Mouse (Mus musculus): ENCODE measurements around the gene Acsm5.

Acsm5 gene

DNA sequence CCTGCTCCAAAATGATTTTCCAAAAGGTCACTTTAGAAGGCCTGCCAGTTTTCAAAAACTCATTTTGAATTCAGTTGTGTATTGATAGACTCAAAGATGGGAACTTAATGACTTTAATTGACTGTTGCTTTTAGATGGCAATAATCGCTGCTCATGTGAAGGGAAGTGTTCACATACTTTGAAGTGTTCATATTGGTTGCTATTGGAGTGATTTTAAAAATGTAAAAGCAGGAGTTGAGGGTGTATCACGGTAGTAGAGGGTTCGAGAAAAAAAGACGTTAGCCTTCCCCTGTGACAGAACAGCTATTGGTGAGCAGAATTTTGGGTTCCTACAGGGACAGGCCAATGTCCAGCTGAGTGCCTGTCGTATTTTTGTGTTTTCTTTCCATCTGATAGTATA, at the start of gene Acsm5:
Gene Acsm5, plus strand, starts transcription at position 301 of the 400 bp plus-strand sequence.
- no peak for DNase-seq

DNA sequence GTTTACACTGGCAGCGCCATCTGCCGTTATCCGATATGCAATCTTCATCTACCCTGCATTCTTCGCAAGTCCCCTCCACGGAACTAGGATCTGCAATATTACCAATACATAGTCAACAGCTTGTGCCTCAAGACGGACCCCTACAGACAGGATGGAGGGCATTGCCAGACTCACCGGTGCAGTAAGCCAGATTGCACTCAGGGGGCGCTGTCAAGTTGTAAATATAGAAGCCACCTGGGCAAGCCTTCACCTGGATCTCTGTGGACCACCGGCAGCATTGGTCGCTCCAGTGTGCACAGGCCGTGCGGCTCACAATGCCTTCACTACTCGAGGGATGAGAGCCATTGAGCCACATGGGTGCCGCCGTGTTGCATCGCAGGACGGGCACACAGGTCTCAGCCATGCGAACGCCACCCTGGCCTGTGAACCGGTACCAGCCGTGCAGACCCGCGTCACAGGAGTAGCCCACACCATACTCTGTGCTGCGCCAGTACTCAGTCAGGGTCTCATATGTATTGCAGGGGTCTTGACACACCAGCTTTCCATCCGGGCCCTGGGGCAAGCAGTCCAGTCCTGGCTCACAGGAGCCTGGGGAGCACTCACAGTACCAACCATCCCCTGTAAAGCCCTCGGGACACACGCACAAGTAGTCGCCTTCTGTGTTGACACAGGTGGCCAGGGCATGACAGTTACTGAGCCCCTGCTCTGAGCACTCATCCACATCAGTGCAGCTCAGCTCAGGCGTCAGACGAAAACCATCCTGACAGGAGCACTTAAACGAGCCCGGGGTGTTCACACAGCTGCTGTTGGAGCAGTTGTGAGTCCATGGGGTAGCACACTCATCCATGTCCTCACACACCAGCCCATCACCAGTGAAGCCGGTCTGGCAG, 42.5 kb upstream of the Acsm5 start:
- no peak for DNase-seq

- no peak for DNase-seq
Observed at GRCm38 (mm10) chr7:119479256-119479655, 40.0 kb upstream of the Acsm5 start, which contains the start of gene Umod. Gene Umod, minus strand, starts transcription at chr7:119479282.

DNA sequence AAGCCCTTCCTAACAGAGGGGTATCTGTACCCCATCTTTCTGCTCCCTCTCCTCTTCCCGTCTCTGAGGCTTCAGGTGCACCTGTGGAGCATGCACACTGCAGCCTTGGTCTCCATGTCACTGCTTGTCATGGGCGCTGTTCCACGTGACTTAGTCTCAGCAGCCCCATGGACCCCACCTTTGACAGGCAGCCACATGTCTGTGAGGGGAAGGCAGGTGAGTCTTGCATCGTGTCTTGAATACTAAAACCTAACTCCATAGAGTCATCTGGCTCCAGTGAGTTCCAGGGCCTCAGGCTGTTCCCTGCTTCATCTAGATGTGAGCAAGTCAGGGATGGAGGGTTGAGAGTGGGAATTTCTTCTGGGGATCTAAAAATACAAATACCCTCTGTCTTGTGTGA, 35.1 kb upstream of the Acsm5 start:
- DNase-seq = no peak

GRCm38 (mm10) chr7:119486683-119487082, 32.6 kb upstream of the Acsm5 start:
- DNase-seq = no peak

- no peak for DNase-seq
Observed at GRCm38 (mm10) chr7:119490041-119490780, 29.1 kb upstream of the Acsm5 start.

- no peak for DNase-seq
Observed at GRCm38 (mm10) chr7:119511143-119511542, 8.1 kb upstream of the Acsm5 start.

DNA sequence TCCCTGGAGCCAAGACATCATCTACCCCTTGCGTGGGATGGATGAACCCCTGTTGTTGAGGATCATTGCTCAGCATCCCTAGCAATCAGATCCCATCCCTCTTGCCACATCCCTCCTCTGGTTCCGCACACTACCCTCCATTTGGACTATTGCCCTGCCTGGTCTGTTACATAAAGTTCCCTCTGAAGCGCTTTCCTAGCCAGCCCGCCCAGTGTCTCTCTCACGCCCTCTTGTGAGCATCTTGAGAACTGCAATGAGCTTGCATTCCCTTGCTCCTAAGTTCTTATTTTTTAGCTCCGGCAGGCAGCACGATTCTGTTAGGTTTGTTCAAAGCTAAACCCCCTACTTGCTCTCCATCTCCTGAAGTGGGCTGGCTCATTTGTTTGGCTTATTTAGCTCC, 6.2 kb upstream of the Acsm5 start:
- DNase-seq = peak; percentile 55

DNA sequence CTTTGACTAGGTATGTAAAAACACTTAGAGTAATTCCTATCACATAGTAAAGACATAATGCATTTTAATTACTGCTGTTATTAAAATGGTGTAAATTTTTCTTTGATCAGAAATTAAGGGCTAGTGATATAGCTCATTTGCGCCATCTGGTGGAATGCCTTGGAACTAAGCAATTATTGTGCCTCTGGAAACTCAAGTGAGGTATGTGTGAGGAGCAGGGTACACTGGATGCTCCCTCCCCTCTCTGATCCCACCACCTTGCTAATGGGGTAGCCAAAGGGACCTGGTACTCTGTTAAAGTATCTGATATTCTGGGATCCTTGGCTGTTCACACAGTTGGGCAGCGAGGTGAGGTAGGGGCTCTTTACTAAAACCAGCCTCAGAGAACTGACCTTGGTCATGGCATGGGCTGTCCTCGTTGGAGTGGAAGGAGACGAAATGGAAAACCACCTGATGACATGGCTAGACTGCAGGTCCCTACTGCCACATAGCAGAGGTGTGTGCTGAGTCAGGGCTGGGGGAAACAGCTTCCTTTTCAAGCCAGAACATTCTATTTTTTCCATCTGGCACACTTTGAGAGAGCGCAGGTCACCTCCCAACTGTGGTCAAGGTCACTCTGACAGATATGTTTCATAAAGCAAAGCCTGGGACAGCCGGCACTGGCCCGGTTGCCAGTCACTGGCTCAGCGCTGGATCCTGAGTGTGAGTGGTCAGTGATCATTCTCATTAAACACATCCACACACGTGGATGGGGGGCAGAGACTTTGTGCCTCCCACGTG, 3.6 kb upstream of the Acsm5 start:
- DNase-seq = peak; percentile 61

GRCm38 (mm10) chr7:119516272-119516558, 3.0 kb upstream of the Acsm5 start:
- DNase-seq = no peak

DNA sequence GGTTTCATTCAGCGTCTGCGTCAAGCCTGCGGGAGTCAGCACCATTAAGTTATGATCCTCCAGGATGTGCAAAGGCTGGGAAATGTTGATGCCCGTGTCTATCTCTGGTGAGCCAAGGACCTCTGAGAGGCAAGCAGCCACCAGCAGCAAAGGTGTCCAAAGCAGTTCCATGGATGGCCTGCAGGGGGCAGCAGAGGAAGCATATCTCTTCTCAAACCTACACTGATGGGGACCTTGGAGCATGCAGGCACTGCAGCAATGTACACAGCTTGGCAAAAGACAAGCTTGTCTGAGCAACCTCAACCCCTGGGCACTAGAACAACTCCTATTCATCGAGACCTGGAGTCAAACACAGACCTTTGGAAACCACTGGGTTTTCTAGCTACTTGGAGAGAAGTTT, 391 bp downstream of the Acsm5 start:
- peak; percentile 74 for DNase-seq

GRCm38 (mm10) chr7:119521816-119522215, 2.6 kb downstream of the Acsm5 start:
- no peak for DNase-seq

- DNase-seq = no peak
Observed at GRCm38 (mm10) chr7:119522385-119522784, 3.1 kb downstream of the Acsm5 start.

DNA sequence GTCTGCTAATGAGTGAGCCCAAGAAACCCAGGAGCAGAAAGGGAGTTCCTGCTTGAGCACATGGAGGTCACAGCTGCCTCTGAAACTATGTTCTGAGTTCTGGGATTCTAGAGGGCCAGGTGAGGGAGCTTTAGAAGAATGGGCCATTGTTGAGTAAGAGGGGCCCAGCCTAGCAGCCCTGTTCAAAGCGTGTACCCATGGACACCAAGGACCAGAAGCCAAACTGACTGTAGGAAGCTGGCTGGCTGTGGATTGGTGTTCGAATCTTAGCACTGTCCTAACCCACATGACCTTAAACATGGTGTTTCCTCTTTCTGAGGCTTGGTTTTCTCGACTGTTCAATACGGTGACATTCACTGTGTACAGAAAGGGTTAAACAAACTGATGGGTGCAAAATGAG, 4.1 kb downstream of the Acsm5 start, which contains the start of gene Pdilt:
Gene Pdilt, minus strand, starts transcription at position 101 of the 400 bp plus-strand sequence.
- no peak for DNase-seq

DNA sequence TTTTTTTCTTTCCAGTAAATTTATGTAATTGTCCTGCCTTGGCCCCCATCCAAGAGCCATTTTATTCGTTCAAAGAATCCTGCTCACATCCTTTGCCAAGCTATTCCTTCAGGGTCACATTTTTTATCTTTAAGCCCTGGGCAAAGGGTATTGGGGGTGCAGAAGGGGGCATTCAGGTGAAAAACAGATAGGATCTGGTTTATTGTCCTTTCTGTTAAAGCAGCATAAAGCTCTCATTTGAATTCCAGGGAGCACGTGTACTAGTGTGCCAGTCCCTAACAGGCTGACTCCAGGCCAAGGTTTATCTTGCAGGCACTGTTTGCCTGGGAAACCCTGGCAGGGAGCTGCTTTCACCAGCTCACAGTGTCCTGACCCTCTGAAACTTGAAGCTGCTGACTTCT, 6.6 kb downstream of the Acsm5 start:
- DNase-seq = no peak

DNA sequence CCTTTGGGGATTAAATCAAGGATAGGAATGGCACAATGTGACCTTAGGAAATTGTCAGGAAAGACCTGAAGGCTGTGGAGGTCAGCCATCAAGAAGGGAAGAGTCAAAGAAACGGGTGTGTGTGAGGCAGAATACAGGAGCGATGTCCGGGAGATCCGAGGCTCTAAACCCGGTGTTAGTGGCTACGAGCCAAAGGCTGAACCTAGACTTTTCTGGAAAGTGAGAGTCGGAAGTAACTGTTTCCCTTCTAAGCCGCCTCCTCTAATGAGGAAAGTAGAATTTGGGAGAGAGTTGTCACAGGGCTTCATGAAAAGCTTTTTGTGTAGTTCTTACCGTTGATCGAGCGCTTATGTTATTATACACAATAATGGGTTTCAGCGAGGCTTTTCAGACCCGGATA, 7.2 kb downstream of the Acsm5 start:
- DNase-seq = no peak

DNA sequence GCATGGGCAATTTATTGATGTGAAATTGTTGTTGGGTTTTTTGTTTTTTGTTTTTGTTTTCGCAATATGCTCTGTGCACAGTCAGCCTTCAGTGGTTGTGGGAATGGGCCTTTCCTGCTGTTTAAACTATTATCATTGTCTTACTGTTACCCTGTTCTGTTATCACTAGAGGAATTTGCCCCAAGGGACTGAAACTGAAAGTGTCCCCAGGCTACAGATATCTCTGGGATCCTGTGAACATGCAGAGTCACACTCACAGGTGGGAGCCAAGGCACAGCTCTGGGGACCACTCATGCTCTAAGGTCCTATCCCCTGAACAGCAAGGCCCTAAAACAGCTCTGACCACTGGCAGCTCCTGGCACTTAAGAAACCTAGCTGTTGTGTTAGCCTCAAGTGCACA, 7.9 kb downstream of the Acsm5 start:
- DNase-seq = no peak

GRCm38 (mm10) chr7:119527548-119527947, 8.3 kb downstream of the Acsm5 start:
- no peak for DNase-seq

GRCm38 (mm10) chr7:119528617-119529016, 9.4 kb downstream of the Acsm5 start:
- DNase-seq = no peak

- no peak for DNase-seq
Observed at GRCm38 (mm10) chr7:119532924-119533323, 13.7 kb downstream of the Acsm5 start.

- no peak for DNase-seq
Observed at GRCm38 (mm10) chr7:119534389-119534788, 15.1 kb downstream of the Acsm5 start.

GRCm38 (mm10) chr7:119542445-119542844, 23.2 kb downstream of the Acsm5 start:
- no peak for DNase-seq

DNA sequence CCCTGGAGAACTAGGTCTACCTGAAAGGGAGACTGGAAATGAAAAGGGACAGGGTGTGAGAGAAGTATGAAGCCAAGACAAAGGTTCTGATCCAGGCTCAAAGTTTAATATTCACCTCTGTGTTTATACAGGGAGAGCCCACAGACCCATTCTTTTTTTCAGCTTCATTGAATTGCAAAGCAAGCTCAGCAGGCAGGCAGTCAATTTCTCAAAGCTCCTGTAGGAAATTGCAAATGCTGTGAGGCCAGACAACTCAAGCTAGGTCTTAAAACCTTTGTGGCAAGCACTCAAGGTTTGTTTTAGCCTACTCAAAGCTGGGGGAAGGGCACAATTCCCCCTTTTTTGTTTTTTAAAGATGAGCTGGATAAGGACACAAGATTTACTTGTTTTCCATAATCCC, 26.3 kb downstream of the Acsm5 start:
- no peak for DNase-seq
